Mouse (Mus musculus) skeletal muscle tissue, adult 2 months (tissue): ENCODE data around the gene Gm4131.
"Not testable (repeated sequence)": the region's sequence is repeated elsewhere in the genome, so short reads cannot be mapped to it uniquely, and the experiment has no call there.

Experiments
- DNase-seq: peaks from one replicate; pipeline ENCODE4 v3.0.0-alpha.2; 2012; ENCODE audit warnings: low read depth, low spot score

Gene Gm4131

DNA sequence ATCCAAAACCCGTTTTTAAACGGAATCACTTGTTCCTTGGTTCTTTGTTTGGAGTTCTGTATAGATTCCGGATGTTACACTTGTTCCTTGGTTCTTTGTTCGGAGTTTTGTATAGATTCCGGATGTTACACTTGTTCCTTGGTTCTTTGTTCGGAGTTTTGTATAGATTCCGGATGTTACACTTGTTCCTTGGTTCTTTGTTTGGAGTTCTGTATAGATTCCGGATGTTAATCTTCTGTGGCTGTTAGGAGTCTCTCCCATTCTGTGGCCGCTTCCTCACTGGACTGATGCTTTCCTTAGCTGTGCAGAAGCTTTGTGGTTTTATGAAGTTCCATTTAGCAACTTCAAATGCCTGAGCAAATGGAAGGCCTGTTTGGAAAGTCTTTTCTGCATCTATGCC, at the start of gene Gm4131:
TSS of gene Gm4131 (minus strand) at position 101 of the 400 bp plus-strand sequence.
- not testable (repeated sequence) for DNase-seq

DNA sequence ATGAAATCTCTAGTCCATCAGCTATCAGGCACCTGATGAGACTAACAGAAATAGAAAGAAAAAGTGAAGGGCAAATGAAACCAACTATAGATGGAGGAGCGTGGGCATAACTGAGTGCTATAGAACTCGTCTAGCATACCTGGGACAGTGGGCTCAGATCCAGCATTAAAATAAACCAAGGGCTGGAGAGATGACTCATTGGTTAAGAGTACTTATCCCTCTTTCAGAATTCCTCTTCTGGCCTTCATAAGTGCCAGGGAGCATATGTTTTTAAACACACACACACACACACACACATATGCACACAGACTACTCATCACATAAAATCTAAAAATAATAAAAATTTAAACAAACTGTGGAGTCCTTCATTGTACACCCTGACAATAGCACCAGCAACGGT, 43.2 kb upstream of the Gm4131 start:
- no peak for DNase-seq

DNA sequence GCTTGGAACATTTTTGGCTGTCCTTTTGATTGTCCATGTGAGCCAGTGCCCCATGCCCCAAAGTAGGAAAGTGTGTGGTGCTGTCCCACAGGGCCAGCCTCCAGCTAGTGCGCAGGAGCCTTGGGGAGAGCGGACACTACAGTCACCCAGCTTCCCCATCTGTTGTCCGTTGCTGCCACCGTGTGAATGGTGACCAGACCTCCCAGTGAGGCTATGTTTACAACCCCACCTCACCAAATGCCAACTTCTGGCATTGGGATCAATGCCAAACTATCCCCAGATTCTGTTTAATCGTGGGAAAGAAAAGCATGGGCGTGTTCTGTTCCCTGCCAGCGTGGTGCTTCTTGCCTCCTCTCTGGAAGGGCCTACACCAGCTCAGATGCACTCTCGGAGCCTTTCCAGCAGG, 41.1 kb upstream of the Gm4131 start:
- no peak for DNase-seq

DNA sequence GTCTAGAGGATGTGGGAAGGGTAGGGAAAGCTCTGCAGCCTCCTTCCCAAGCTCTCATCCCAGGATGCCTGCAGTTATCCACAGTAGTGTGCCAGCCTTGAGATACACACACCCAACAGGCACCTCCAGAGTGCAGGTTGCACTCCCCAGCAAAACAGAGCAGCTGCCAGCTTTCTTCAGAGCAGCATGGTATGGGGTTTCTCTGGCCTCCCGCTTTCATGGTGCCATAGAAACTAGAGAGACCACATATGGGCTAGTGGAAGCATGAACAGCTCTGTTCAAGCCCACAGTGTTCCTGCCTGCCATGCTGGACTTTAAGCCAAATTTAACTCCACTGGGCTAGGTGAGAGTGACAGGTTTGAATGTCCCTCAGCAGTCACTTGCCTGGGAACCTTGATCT, 36.1 kb upstream of the Gm4131 start:
- no peak for DNase-seq

DNA sequence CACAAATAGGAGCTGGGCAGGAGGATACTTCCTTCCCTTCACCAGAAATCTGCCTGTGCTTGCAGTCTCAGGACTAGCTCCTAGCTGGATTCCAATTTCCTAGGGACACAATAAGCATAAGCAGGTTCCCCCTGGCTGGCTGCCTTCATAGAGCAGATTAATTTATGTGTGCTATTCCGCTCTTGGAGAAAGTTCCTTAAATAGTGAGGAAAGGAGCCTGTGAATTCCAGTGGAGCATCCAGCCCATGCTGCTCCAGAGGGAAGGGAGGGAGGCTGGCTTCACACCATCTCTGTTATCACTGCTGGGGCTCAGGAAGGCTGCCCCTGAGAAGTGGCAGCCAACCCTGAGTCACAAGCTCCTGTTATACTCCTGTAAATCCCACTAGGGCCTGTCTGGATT, 35.5 kb upstream of the Gm4131 start:
- DNase-seq = no peak

DNA sequence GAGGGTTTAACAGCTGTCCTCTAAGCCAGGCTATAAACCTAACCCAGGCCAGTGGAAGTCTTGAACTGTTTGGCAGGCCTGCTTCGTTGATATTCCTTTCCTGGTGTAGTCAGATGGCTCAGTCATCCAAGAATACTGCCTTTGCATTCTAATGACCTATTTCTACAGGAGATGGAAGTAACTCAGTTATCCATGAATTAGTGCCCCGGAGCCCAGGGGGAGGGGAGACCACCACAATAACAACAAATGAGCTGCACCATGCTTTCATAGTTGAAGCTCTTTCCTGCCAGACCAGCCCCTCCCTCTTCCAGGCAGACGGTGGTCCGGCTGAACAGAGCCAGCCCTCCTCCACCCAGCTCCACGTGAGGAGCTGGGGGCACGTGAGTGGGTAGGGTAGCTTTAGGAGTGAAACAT, 33.4 kb upstream of the Gm4131 start:
- DNase-seq = no peak

DNA sequence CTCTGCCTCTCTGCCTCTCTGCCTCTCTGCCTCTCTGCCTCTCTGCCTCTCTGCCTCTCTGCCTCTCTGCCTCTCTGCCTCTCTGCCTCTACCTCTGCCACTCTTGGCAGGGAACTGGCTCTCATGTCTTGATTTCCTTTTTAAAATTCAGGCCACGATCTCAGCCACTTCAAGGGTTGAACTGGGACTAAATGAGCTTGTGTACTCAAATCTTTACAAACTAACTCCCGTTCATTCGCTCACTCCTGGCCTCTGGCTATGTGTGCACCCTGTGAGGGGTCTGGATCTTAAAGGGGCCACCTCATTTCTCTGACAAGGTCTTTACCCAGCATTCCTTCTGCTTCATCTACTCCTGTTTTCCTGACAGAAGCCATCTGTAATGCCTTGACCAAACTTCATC, 18.6 kb upstream of the Gm4131 start:
- DNase-seq = no peak

DNA sequence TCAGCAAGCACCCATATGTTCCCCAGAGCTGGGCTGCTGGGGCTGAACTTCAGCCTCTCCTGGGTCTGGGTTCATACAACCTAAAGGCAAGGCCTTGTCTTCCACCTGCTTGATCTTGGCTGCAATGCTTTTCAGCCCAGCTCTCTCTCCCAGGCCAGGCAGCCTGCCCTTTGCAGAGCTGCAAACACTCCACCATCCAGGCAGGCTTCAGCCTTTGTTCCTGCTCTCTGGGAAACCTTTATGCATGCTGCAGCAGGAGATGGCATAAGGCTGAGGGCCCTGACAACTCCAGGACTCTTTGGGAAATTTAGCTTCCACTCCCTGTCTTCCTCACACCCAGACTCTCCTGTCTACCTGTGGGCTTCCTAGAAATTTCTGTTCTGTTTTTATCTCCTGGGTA, 17.9 kb upstream of the Gm4131 start:
- DNase-seq = no peak

DNA sequence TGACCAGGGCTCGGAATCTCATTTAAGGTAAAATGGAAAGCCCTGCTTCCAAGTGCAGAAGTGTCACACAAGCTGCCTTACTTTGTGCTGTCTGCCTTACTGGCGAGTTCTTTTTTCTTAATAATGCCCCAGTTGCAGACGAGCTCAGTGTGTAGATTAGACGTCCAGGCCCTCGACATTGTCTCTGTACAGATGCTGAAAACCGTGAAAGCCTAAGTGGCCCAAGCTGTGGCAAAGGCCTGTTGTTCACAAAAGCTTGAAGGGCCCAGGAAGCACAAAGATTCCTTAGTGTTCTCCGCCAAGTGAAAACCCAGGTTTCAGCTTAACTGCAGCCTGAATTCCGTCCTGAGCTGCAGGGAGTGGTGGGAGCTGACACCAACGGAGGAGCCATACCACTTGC, 15.0 kb upstream of the Gm4131 start:
- no peak for DNase-seq

DNA sequence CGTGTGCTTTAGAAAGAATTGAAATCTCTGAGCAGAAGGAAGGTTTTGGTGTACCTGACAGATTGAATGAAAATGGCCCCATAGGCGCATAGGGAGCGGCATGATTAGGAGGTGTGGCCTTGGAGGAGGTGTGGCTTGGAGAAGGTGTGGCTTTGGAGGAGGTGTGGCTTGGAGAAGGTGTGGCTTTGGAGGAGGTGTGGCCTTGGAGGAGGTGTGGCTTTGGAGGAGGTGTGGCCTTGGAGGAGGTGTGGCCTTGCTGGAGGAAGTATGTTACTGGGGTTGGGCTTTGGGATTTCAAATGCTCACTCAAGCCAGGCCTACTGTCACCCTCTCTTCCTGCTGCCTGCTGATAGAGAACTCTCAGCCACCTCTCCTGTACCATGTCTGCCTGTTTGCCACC, 14.2 kb upstream of the Gm4131 start:
- DNase-seq = no peak

DNA sequence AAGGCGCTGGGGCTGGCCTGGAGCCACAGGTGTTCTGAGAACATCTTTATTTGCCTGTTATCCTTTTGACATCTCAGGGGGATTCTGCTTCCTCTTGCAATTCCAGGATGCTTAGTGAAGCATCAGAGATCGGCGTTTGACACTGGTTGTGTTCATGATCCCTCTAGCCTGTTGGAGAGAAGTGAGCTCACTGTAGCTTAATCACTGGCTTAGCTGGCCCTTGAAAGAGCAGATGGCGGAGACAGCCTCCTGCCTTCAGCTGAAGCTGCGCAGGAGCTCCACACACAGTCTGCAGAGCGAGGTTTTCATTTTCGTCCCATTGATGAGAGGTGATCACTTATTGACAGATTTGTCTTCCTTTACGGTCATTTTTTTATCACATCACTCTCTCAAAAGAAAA, 9.1 kb upstream of the Gm4131 start:
- no peak for DNase-seq

DNA sequence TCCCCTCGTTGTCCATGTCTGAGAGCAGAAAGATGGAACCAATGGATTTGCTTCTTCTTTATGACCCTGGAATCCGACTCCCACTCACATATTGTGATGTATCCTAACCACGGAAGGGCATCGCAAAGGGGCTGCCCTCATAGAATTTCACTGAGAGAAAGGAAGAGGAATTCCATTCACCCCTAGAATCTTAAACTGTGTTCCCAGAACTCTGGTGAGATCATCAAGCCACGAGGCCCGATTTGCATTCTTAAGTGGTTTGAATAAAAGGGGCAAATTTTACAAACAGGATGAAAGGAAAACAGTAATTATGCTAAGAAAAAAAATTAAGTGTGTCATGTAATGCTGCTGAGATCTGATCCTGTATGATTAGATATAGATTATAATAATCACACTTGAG, 8.2 kb upstream of the Gm4131 start:
- no peak for DNase-seq

DNA sequence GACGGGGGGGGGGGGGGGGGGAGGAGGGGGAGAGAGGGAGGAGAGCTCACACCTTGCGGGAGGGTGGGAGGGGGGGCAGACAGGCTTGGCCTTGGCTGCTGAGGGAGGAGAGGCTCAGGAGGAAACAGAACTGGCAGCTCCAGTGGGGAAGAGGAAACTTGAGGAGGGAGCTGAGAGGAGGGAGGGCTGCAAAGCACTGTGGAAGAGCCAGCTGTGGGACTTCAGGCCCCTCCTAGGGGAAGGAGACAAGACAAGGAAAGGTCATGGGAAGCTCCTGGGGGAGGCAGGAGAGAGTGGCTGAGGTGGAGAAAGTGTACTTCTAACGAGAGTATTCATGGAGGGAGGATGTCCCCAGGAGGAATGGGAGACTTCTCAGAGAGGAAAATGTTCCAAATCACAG, 6.7 kb upstream of the Gm4131 start:
- DNase-seq = no peak

DNA sequence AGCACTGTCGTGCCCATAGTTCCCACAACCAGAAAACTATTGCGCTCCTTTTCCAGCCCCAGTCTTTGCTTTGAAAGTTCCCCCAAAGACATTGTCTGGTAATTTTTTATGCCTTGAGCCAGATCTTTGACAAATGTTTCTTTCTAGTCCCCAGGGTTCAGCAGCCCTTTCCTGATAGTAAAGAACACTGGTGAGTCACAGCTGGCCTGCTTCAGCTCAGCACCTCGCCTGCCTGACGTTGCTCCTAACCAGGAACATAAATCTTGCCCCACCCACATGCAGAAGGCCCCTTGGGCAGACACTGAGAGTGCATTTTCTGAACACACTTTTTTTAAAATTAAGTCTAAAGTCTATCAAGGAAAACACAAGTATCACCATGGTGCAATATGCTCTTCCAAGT, 3.6 kb upstream of the Gm4131 start:
- peak; percentile 36 for DNase-seq

DNA sequence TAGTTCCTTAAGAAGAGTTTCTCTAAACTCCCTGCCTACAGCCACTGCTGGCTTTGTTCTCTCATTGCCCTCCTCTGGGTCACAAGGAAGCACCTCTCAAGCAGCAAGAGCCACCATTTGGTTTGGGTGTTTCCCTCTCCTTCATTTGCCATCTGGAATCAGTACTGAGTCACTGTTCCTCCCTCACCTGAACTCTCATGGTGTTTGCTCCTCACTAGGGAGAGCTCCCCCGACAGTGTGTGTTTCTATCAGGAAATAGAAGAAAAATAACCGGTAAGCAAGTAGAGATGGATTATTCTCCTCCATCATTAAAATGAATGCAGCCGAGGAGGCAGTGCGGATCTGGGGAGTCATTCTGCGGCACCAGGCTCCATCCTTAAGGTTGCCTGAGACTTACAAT, 2.7 kb upstream of the Gm4131 start:
- no peak for DNase-seq

DNA sequence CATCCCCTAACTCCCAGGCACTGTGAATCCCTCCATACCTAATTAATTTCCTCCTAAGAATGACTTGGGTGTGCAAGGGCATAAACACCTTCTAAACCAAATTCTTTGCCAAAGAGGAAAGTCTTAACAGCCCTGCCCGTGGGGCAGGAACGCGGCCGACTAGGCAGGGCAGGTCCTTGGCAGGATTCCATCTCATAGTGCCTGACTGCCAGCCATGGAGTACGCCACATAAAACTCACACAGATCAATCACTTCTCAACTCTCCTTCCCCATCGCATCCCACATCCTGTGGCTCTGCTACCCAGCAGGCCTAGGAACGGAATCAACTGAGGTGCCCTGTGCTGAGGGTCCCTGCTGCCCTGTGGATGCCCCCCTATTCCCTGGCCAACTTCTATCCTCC, 3.0 kb downstream of the Gm4131 start:
- no peak for DNase-seq

DNA sequence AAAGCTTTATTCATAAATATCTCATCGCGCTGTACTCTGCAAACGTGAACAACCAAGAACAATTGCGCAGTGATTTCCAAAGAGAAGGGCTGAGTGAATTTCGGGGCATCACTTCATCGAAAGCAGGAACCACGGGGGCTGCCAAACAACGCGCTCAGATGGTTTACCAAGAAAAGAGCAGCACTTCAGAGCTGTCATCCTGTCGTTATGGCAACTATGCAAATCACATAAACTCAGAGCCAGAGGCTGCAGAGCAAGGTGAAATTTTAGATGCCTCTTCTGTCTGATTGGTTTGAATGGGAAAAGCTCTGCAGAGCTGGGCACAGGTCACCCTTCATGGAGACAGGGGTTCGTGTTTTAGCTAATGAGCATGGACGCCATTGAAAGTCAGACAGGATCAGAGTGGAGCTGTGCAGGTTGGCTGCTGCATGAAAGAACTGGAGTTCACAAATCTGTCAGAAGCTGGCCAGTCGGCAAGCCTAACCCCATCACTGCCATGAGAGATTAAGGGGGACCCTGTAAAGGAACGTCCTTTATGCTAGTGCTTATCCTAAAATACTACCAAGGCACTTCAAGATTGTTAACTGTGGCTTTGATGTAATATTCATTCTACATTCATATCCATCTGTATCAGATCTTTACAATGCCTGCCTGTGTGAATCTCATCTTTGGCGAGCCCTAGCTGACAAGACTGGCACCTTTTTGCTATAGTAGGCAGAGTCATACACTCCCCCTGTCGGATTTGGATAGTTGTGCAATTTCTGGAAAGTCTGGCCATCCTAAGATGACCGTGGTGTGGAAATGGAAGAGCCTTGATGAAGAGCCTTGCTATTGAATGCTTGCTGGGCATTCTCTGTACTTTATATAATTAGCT, 4.6 kb downstream of the Gm4131 start:
- no peak for DNase-seq

DNA sequence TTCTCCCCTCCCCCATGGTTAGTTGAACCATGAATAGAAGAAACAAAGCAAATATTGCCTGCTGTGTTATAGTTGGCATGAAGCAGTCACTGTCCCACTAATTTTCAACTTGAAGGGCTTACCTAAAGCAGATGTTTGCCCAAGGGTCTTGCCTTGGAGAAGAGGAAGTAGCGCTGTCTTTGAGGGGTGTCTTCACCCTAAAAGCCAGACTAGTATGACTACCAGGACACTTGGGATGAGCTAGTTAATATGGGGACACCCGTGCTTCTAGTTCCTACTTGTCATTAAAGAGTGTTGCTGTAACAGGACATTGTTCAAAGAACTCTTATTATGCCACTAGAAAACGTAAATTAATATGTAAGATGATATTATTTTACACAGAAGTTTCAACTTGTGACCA, 9.6 kb downstream of the Gm4131 start:
- no peak for DNase-seq

DNA sequence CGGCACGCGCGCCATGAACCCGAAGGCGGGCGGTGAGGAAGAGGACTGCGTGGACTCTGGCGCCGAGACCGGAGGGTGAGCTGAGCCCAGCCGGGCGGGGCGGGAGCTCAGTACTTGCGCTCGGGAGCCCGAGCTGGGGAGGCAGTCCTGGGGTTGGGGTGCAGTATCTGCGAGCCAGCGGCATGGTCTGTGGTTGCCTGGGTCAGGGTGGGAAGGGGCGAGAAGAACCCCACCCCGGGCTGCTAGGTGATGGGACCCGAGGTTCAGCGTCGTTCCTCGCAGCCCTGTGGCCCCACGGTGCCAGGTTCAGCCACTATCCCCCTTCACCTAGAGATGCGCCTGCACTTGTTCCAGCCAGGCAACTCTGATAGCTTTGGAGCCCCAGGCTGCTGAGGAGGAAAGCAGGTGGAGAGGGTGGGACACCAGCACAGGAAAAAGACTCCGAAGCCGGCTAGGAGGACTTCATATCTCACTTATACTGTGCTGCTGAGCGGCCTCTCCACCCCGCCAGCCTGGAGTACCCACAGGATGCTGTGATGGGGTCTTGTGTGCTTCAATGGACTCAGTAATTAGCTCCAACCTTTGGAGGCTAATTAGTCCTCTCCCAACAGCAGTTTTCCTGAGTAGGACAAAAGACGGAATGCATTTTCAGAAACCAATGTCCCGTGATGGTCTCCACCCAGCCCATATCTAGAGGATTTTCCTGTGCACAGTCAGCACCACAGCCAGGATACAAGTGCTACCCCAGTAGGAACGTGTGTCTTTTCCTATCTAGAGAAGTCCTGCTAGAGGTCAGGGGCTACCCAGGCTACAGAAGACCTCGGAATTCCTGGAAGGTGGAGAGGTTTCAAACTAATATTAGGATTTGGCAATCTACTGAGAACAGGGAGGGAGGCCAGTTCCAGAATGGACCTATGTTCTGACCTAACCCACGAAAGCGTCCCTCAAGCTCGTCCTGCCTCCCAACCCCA, 10.6 kb downstream of the Gm4131 start:
- no peak for DNase-seq

DNA sequence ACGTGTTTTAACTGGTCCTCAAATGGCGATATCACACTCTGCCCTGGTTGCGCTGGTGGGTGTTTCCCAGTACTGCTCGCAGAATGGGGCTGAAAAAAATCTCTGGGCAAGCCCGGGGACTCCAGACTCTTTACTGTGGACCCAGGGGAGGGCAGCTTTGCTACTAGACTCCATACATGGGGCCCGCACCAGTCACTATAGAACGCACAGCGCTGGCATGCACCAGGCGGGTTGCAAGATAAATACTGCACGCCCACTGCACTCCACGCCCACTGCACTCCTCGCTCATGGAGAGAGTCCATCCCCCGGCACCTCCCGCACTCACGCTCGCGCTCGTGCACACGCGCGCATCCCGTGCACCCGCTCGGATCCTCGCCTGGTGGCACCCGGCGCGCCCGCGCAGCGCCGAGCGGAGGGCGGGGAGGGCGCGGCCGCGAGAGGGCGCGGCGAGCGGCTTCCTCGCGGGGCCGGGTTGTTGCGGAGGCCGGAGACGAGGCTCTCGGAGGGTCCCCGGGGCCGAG, 11.4 kb downstream of the Gm4131 start, which contains the start of gene Fam124a:
TSS of gene Fam124a (plus strand) at position 429 of the 521 bp plus-strand sequence.
- DNase-seq = peak; percentile 47

DNA sequence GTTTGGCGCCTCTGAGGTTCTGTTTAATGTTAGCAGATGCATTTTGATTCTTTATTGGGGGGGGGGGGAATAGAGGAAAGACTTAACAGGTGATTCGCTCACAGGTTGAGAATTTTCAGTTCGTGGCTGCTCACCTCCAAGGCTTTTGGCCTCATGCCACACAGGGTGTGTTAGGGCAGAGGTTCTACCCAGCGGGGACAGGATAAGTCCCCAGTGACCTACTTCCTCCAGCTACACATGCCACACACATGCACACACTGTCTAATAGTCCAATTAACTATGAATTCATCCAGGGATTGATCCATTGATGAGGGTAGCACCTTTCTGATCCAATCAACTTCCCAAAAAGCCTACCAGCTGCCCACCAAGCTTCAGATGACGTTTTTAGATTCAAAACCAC, 12.9 kb downstream of the Gm4131 start:
- DNase-seq = no peak

DNA sequence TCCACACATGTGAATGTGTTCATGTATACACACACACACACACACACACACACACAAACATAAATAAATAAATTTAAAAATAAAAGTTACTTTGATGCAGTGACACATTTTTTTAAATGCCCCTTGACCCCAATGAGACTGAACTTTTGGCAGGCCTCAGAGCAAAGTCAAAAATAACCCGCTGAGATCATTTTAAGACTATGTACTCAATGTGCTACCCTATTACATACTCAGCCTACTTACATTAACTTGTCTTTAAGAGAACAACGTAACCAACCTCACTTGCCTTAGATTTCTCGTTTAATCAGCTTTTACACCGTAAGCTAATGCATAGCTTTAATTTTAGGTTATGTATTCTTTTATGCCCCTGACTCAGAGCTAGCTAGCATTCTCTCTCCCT, 13.9 kb downstream of the Gm4131 start:
- DNase-seq = no peak
